In the genomic region with DNA sequence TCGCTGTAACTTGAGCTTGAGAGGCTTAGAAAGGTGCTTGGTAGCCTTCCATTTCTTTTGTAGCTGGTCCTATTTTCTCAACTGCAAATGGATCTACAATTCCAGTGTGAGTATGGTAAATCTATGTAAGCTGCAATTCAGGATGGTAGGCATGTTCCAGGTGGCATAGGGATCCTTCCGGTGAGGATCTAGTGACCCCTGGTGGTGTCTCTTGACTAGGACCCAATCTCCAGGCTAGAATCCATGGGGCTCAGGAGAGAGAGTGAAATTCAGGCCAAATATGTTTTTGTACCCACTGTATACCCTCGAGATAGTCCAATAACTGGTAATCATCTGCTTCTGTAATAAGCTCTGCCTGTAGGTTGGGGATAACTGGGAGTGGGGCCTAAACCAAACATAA, we compare ENCODE assay signal across 8 mouse cellular contexts. TPM values are rescaled to one million over a fixed set of nuclear protein-coding genes. Genes with fewer than 3 reads are reported as not detected.
DNase-seq lines count a peak whose midpoint lies in the region; ATAC-seq and TF ChIP-seq lines count a peak whose summit lies in the region.

No protein-coding gene starts in this region.

- peak; percentile 10 to 62 for DNase-seq in adrenal gland, adult (ENCODE audit: inconsistent age in 2 of 2, low spot score in 1 of 2)
- no peak for DNase-seq in adrenal gland, postnatal 4 days (ENCODE audit: low spot score in 2 of 2)
- peak; percentile 36 to 39 for DNase-seq in left cerebral cortex, adult 2 months (ENCODE audit: extremely low spot score in 1 of 2, low spot score in 2 of 2)
- DNase-seq in left cerebral cortex, adult 11 months (ENCODE audit: low spot score) = no peak
- peak; percentile 62 for DNase-seq in brain, adult 2 months (ENCODE audit: low read depth, low spot score)
- peak; percentile 46 for DNase-seq in kidney, postnatal 0 days (ENCODE audit: low spot score)
- peak; percentile 40 for DNase-seq in retina, embryonic 14.5 days (ENCODE audit: low spot score)

- no peaks in the 10 kb centered on the region for H3K36me3 ChIP-seq in kidney, postnatal 0 days (ENCODE audit: insufficient read depth, low read length)

- H3K9me3 ChIP-seq in kidney, postnatal 0 days (replicated peaks; ENCODE audit: low read length) = no peaks in the 10 kb centered on the region

- no peak overlapping the region for H3K4me2 ChIP-seq in kidney, postnatal 0 days (ENCODE audit: low read length)

- H3K27ac ChIP-seq in left cerebral cortex, adult 2 months = no peak overlapping the region
- no peak overlapping the region for H3K27ac ChIP-seq in kidney, postnatal 0 days

- ATAC-seq in kidney, postnatal 0 days (replicated peaks; ENCODE audit: low FRiP score, low read depth) = peak; percentile 72
- ATAC-seq in erythroid progenitor cell, adult 5-6 weeks (replicated peaks; ENCODE audit: low FRiP score, poor library complexity, severe bottlenecking) = no peak

- TF ChIP-seq CTCF in left cerebral cortex, adult 2 months (IDR thresholded peaks at IDR 0.05) = peak; percentile 68
- TF ChIP-seq CTCF in kidney, postnatal 0 days (IDR thresholded peaks at IDR 0.05; ENCODE audit: low read depth) = peak; percentile 79

- no peaks in the 10 kb centered on the region for H3K27me3 ChIP-seq in kidney, postnatal 0 days (ENCODE audit: insufficient read depth, low read length)

- H3K9ac ChIP-seq in kidney, postnatal 0 days (ENCODE audit: low read depth, low read length) = no peak overlapping the region

- intact Hi-C loops in left cerebral cortex, adult 2 months (cut with DNase I) = no loop called here

- no peaks in the 10 kb centered on the region for H3K4me1 ChIP-seq in kidney, postnatal 0 days (replicated peaks; ENCODE audit: insufficient read depth, low read length)

- 70% methylated on average over 3 of the region's 3 CpGs for WGBS in kidney, postnatal 0 days

- no peak overlapping the region for H3K4me3 ChIP-seq in left cerebral cortex, adult 2 months
- no peak overlapping the region for H3K4me3 ChIP-seq in kidney, postnatal 0 days (replicated peaks; ENCODE audit: low read depth, low read length)

RNA-seq across cellular contexts. Expression of a gene that starts 37.9 kb away (rescaled TPM):
- 1 to 10 TPM; 3.5 to 5.3 TPM for total RNA-seq in adrenal gland, postnatal 4 days (2021)
- 10 to 100 TPM; 53.3 to 56.4 TPM for total RNA-seq in left cerebral cortex, adult 2 months (2021)
- polyA plus RNA-seq in kidney, postnatal 0 days (2015; fragmentation: Nextera tagmentation; extraction: Ambion mirVana) = 4.4 and 5.1 TPM in 2 replicates
- 2.1 TPM in 1 of 2 replicates, not detected in the other for total RNA-seq in erythroid progenitor cell, adult 5-6 weeks (2015; ENCODE audit: low replicate concordance)
- 0.45 and 0.51 TPM in 2 replicates for total RNA-seq in erythroid progenitor cell, adult 5-6 weeks (2017; ENCODE audit: low replicate concordance)

Comparison
In these comparisons a context has a peak if more than half of its experiments do, and no peak if none do; other contexts are left out.
1. DNase-seq: peak in adrenal gland, adult (2 of 2), left cerebral cortex, adult 2 months (2 of 2), brain, adult 2 months (single experiment), kidney, postnatal 0 days (single experiment) and retina, embryonic 14.5 days (single experiment); none in adrenal gland, postnatal 4 days (0 of 2) and left cerebral cortex, adult 11 months (single experiment).
2. RNA of a gene that starts 37.9 kb away (total RNA-seq): 53.3 to 56.4 TPM in left cerebral cortex, adult 2 months; 3.5 to 5.3 TPM in adrenal gland, postnatal 4 days and 0.45 to 2.1 TPM in erythroid progenitor cell, adult 5-6 weeks; every median in the first group is over 4 times any median in the second.